Mouse (Mus musculus): ENCODE data around the gene Cysltr1. TPM values are rescaled to one million over a fixed set of nuclear protein-coding genes. Genes with fewer than 3 reads are reported as not detected.

Gene Cysltr1
- polyA plus RNA-seq (2017; shearing (Covaris generic)): 0.86 TPM

GRCm38 (mm10) chrX:106603386-106603785 lies at the start of gene Cysltr1:
TSS of gene Cysltr1 (minus strand) at chrX:106603679.

GRCm38 (mm10) chrX:106582886-106583285 lies 20.6 kb downstream of the Cysltr1 start, which contains the start of gene Gm5127:
TSS of gene Gm5127 (plus strand) at chrX:106583186.

Other genes with a start within 250 kb of the Cysltr1 start
- not detected for gene Fndc3c1, start 118.3 kb downstream of the Cysltr1 start, polyA plus RNA-seq (2017; shearing (Covaris generic))
- 0.94 TPM for gene Gm5127, start 20.5 kb downstream of the Cysltr1 start, polyA plus RNA-seq (2017; shearing (Covaris generic))
- not detected for gene Rtl3, start 237.0 kb upstream of the Cysltr1 start, polyA plus RNA-seq (2017; shearing (Covaris generic))

Measured in effector memory CD4-positive, alpha-beta T cell, adult 5 months (primary cell).